Mouse (Mus musculus) kidney, adult 2 months (tissue): ENCODE results near the gene Syt9. TPM values are rescaled to one million over a fixed set of nuclear protein-coding genes. Genes with fewer than 3 reads are reported as not detected.
A peak's percentile ranks its signal among the peaks of the same experiment; 100 is the strongest.

Source experiments
- DNase-seq: peaks from one replicate; pipeline ENCODE4 v3.0.0; 2021
- H3K27ac ChIP-seq: fragments of 200-500 bp; 2 replicates; pipeline ENCODE4 v1.5.1; 2012; ENCODE audit warnings: low read depth, low read length, control low read depth, inconsistent platforms; ENCODE audit not compliant: insufficient read depth
- H3K27me3 ChIP-seq: fragments of 200-500 bp; replicated peaks from 2 replicates; pipeline ENCODE4 v1.6.1; 2012; ENCODE audit warnings: mild to moderate bottlenecking, moderate library complexity, low read length, inconsistent platforms; ENCODE audit not compliant: control insufficient read depth, insufficient read depth
- H3K36me3 ChIP-seq: fragments of 200-500 bp; 2 replicates; pipeline ENCODE4 v1.6.1; 2012; ENCODE audit warnings: mild to moderate bottlenecking, moderate library complexity, low read length, inconsistent platforms; ENCODE audit not compliant: control insufficient read depth, insufficient read depth
- H3K4me1 ChIP-seq: fragments of 200-500 bp; 2 replicates; pipeline ENCODE4 v1.6.1; 2011; ENCODE audit warnings: low read length; ENCODE audit not compliant: control insufficient read depth, insufficient read depth
- H3K4me3 ChIP-seq: fragments of 200-500 bp; 2 replicates; pipeline ENCODE4 v1.5.1; 2011; ENCODE audit warnings: mild to moderate bottlenecking, low read depth, low read length, control low read depth; ENCODE audit not compliant: insufficient read depth
- CTCF ChIP-seq: fragments of 200-500 bp; conservative IDR thresholded peaks from 2 replicates; pipeline ENCODE4 v1.5.1; 2011; ENCODE audit warnings: low read depth, mild to moderate bottlenecking, control low read depth, low read length, moderate library complexity, mixed read lengths; ENCODE audit not compliant: insufficient read depth, insufficient read length
- POLR2A ChIP-seq: fragments of 200-500 bp; IDR thresholded peaks from one replicate; pipeline ENCODE4 v1.6.1; 2011; ENCODE audit warnings: low read depth, low read length, control low read depth
- WGBS: fragments of 180-500 bp; shearing (Covaris S2); methylation state at CpG from one replicate; pipeline ENCODE4 v1.1.7; 2018; 5-methylcytosine and 5-hydroxymethylcytosine counted together
- polyA plus RNA-seq: library from polyadenylated mRNA; depleted of rRNA; stranded (reverse); fragments of >200 nt; gene quantifications from 2 replicates; pipeline ENCODE4 v1.2.3, GENCODE M21; 2012; rRNA removed

Syt9 gene
- polyA plus RNA-seq, 1 experiment = 1.1 TPM

DNA sequence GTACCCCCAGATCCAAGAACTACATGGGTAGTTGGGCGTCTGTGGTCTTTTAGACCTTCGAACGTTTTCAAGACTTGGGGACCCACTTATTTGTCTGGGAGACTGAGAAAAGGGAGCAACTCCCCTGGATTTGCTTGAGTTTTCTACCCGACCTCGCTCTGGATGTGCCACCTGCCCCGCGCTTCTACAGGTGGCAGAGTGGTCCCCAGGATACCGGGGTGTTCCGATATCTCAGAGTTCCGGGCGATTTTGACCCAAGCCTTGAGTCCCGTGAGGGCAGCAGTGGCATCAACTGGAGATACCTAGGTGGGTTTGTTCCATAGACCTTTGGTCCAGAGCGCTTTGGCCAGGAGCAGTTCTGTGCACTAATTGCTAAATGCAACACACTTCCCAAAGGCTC, 224.9 kb downstream of the Syt9 start:
- Histone ChIP-seq H3K27me3 (no peaks in the 10 kb centered on the region), H3K27ac (peak overlapping the region; percentile 14; the same call in 1 of the 2 replicates), H3K4me1 (peaks cover 3% of the 10 kb centered on the region; the same call in 1 of the 2 replicates), H3K4me3 (peak overlapping the region; percentile 70), H3K36me3 (no peaks in the 10 kb centered on the region)
- 15% methylated on average over 13 of the region's 13 CpGs for WGBS
- TF ChIP-seq POLR2A = no peak
- TF ChIP-seq CTCF = no peak
- peak; percentile 39 for DNase-seq

DNA sequence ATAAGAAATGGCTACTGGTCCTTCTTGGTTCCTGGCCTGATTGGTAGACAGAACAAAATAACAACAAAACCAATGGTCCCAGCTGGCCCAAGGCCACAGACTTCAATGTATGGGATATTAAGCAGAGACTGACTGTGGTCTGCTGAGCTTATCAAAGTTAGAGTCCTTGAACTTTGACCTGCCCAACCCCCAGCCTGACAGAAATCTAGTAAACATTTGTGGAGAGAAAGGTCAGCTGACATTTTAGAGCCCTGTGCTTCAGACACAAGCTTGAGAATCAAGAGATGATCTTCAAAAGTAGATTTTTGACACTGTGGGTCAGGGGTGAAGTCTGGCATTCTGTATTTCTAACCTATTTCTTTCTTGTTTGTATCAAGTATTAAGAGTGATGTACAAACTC, 226.2 kb downstream of the Syt9 start:
- TF ChIP-seq POLR2A (no peak), CTCF (no peak)
- no peaks in the 10 kb centered on the region for H3K27me3 ChIP-seq
- H3K4me1 ChIP-seq = peaks cover 10% of the 10 kb centered on the region
- no peak overlapping the region for H3K4me3 ChIP-seq
- no peak overlapping the region for H3K27ac ChIP-seq
- peak; percentile 44 for DNase-seq
- no peaks in the 10 kb centered on the region for H3K36me3 ChIP-seq

DNA sequence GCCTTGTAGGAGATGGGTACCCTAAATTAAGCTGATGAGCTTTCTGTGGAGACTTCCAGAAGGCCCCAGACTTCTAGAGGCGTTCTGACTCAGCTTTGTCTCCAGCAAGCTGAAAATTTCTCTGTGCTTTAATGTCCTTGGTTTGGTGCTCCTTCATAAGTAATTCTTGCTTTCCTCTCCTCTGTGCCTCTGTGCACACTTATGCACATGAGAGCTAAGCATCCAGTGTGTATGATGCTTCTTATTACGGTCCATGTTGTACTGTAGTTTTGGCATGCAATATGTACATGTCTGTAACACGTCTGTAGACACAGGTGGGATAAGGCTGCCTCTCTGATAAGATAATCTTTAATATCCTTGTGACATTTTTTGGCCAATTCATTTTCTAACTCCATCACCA, 227.4 kb downstream of the Syt9 start:
- no peak overlapping the region for H3K27ac ChIP-seq
- 92% methylated on average over 3 of the region's 3 CpGs for WGBS
- H3K36me3 ChIP-seq = no peaks in the 10 kb centered on the region
- DNase-seq = no peak
- H3K4me1 ChIP-seq = peaks cover 10% of the 10 kb centered on the region
- H3K27me3 ChIP-seq = no peaks in the 10 kb centered on the region
- no peak for TF ChIP-seq CTCF
- no peak overlapping the region for H3K4me3 ChIP-seq

Other genes with a start within 250 kb of the Syt9 start
- not detected in 2 replicates for gene Olfr715, start 239.6 kb upstream of the Syt9 start, polyA plus RNA-seq
- not detected in 2 replicates for gene Olfr716, start 232.4 kb upstream of the Syt9 start, polyA plus RNA-seq
- gene Nlrp14, start 203.7 kb upstream of the Syt9 start, polyA plus RNA-seq = not detected in 2 replicates
- gene Rbmxl2, start 161.3 kb upstream of the Syt9 start, polyA plus RNA-seq = not detected in 2 replicates
- gene Olfml1, start 196.7 kb downstream of the Syt9 start, polyA plus RNA-seq = 13.2 and 14.0 TPM in 2 replicates
- 12.1 and 12.8 TPM in 2 replicates for gene Ppfibp2, start 224.5 kb downstream of the Syt9 start, polyA plus RNA-seq